Mouse (Mus musculus) WW6 (cell line): ENCODE measurements at regions not wholly inside any gene's neighbourhood (a gene's known extent, or its start where the extent isn't known, plus 50 kb on each side); places are given as distances from the start of the nearest gene placed in this dataset.
A peak's percentile ranks its signal among the peaks of the same experiment; 100 is the strongest.
"Not testable (repeated sequence)": the region's sequence is repeated elsewhere in the genome, so short reads cannot be mapped to it uniquely, and the experiment has no call there.

Experiments
- DNase-seq: peaks from one replicate; pipeline ENCODE4 v3.0.0-alpha.2; 2013; ENCODE audit warnings: low read depth, low spot score

GRCm38 (mm10) chr2:21976337-21976736 lies 251.0 kb upstream of the Myo3a start:
- DNase-seq: no peak

DNA sequence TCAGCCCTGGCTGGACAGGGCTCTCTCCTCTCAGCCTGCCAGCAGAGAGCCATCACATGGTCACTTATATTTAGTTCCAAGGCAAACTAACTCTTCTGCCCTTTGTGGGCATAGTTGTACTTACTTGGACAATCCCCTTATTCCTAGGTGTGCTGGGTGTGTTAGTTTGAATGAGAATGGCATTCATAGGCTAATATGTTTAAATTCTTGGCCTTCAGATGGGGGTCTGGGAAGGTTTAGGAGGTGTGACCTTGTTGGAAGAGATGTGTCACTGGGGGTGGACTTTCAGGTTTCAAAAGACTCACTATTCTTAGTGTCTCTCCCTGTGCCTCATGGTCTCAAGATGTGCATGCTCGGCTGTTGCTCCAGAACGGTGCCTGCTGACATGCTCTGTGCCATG lies 250.5 kb upstream of the Myo3a start:
- no peak for DNase-seq

GRCm38 (mm10) chr2:21980177-21980576 lies 247.1 kb upstream of the Myo3a start:
- no peak for DNase-seq

- no peak for DNase-seq
Observed at GRCm38 (mm10) chr2:22024438-22024837, 202.9 kb upstream of the Myo3a start.

DNA sequence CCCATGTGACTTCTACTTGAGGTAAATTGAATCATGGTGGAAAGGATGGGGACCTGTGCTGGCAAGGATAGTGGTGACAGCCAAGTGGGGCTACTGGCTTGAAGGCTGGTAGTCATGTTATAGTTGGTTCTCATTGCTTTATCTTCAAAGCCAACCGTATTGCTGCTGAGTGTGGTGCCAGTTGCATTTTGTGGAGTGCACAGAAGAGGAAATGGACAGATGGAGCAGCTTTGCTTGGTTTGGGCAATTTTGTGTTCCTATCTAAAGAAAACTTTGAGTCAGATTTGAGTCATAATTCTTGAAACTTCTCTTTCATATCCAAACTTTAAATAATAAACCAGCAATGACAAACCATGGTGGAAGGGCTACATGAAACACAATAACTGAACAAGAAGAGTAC lies 200.5 kb upstream of the Myo3a start:
- no peak for DNase-seq

GRCm38 (mm10) chr2:22028569-22028968 lies 198.7 kb upstream of the Myo3a start:
- no peak for DNase-seq

DNA sequence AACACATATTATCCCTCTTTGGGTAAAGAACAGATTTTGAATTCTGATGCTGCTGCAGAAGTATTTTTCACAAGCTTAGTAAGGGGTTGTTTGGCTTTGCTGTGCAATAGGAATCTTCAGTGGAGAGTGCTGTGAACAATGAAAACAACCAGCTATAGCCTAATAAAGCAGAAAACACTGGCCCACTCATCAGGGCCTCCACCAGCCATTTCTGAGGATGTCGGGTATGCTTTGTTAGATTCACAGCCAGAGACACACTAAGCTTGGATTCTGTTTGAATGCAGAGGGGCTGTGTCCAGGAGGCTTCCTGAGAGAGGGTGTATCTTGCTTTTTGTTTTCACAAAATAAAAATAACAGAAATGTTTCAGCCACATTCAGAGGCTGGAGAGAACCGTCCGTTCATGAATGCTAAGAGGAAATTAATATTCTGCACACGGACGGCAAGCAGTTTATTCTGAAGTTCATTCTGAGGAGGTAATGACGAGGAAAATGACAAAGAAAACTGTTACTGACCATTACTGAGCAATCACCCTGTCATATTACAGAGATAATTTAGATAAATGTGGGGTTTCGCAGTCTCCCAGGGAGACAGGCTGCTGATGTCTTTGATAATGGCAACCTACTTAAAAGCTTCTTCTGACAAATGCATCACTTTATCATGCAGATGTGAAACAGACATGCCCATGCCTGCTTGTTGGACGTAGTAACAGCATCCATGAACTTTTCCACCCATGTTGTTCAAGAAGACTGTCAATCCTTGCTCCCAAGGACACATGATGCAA lies 198.1 kb upstream of the Myo3a start:
- no peak for DNase-seq

DNA sequence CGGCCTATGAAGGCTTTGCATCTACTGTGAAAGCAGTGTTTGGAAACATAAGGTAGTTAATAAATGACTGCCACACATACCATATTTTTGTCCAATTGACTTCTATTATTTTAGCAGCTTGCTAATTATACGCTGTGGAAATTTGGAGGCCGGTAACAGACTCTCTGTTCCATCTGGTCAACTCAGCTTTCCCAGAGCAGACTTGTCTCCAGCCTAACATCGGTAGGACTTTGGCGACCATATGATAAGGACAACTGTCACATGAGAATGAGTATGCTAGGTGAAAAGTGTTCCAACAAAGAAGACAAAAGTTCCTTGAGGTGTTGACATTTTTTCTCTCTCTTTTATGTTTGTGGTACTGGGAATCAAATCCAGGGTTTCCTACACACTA lies 197.5 kb upstream of the Myo3a start:
- no peak for DNase-seq

GRCm38 (mm10) chr2:22036841-22037240 lies 190.5 kb upstream of the Myo3a start:
- no peak for DNase-seq

GRCm38 (mm10) chr2:22038780-22039179 lies 188.5 kb upstream of the Myo3a start:
- no peak for DNase-seq

GRCm38 (mm10) chr2:22043937-22044336 lies 183.4 kb upstream of the Myo3a start:
- DNase-seq: not testable (repeated sequence)

GRCm38 (mm10) chr2:22044949-22045348 lies 182.4 kb upstream of the Myo3a start:
- peak; percentile 5 for DNase-seq

- no peak for DNase-seq
Observed at GRCm38 (mm10) chr2:22047465-22047864, 179.8 kb upstream of the Myo3a start.

- no peak for DNase-seq
Observed at GRCm38 (mm10) chr2:22066535-22066934, 160.8 kb upstream of the Myo3a start.

GRCm38 (mm10) chr2:22096848-22097247 lies 130.5 kb upstream of the Myo3a start:
- no peak for DNase-seq

- DNase-seq: no peak
Observed at GRCm38 (mm10) chr2:22105150-22105549, 122.2 kb upstream of the Myo3a start.

- DNase-seq: no peak
Observed at GRCm38 (mm10) chr2:22149721-22150120, 77.6 kb upstream of the Myo3a start.

DNA sequence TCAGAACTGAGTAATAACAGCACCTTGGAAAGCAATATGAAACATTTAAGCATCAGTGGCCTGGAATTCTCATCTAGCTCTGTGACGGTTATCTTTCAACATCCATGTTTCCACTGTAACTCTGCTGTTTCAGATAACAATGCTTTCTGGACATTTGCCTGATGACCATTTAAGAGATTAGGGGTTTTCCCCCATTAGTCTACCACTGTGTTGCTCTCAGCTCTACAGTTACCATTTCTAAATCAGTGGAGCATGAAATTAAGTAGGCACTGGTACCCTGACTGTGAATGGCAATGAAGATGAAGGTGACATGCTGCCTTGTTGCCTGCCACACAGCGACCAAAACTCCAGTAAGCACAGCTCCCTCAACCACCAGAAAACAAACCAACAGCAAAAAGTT lies 70.7 kb upstream of the Myo3a start:
- DNase-seq: no peak

GRCm38 (mm10) chr2:22165443-22165842 lies 61.9 kb upstream of the Myo3a start:
- no peak for DNase-seq

- no peak for DNase-seq
Observed at GRCm38 (mm10) chr2:22165919-22166318, 61.4 kb upstream of the Myo3a start.
